Mouse (Mus musculus) layer of hippocampus, adult 9-11 months (tissue): Measurements from ENCODE around the gene Cmtr1.
A peak's percentile ranks its signal among the peaks of the same experiment; 100 is the strongest.
"Not testable (repeated sequence)": the region's sequence is repeated elsewhere in the genome, so short reads cannot be mapped to it uniquely, and the experiment has no call there.

Experiments
- DNase-seq: peaks from one replicate; pipeline ENCODE4 v3.0.0; 2022

Cmtr1 gene

GRCm38 (mm10) chr17:29660076-29660761 lies at the start of gene Cmtr1:
TSS of gene Cmtr1 (plus strand) at chr17:29660595.
- peak; percentile 93 for DNase-seq

DNA sequence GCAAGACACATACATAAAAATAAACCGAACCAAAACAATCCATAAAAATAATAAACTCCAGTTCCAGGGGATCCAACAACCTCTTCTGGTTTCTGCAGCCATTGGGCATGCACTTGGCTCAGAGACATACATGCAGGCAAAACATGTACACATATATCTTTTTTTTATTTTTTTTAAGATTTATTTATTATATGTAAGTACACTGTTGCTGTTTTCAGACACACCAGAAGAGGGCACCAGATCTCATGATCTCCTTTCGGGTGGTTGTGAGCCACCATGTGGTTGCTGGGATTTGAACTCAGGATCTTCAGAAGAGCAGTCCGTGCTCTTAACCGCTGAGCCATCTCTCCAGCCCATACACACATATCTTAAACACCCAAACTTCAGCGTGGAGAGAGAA lies 46.9 kb upstream of the Cmtr1 start:
- not testable (repeated sequence) for DNase-seq

GRCm38 (mm10) chr17:29614115-29615023 lies 46.0 kb upstream of the Cmtr1 start, which contains the start of the genes Rnf8 and Gm28043:
TSS of gene Rnf8 (plus strand) at chr17:29614790.
TSS of gene Gm28043 (plus strand) at chr17:29614876.
- DNase-seq, result peak; percentile 95

DNA sequence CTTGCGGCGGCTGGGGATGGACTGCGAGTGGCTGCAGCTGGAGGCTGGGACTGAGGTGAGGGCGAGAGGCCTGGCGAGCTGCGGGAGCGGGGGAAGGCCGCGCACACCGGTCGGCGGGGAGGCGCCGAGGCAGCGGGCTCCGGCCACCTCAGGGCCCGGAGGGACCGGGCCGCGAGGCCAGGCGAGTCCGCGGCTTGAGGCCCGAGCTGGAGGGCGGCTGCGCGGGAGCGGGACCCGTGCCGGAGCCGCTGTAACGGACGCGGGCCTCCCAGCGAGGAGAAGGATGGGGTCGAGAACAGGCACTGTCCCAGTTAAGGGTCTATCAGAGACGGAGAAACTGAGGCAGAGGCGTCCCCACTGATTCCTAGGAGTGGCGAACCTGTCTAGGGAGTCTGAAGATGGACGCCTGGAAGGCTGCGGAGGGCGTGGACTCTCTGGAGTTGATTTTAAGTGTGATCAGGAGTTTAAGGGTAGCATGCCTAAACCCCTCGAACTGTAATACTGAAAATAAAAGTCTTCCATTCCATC lies 45.3 kb upstream of the Cmtr1 start:
- DNase-seq, result no peak

DNA sequence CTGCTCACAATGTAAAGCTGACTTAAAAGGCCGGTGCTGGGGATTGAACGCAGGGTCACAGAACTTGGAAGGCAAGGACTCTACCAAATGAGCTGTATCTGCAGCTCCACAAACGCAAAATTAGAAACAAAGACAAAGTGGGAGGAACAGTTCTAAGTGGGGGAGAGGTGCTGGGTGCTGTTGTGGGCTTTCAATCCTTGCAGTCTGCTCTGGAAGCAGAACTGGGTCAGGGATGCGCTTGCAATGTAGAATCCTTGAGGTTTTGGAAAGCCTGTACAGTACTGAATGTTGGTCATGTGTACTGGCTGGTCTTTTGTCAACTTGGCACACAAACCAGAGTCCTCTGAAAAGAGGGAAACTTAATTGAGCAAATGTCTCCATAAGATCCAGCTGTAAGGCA lies 44.8 kb upstream of the Cmtr1 start:
- DNase-seq, result no peak

GRCm38 (mm10) chr17:29619231-29619630 lies 41.2 kb upstream of the Cmtr1 start:
- no peak for DNase-seq

DNA sequence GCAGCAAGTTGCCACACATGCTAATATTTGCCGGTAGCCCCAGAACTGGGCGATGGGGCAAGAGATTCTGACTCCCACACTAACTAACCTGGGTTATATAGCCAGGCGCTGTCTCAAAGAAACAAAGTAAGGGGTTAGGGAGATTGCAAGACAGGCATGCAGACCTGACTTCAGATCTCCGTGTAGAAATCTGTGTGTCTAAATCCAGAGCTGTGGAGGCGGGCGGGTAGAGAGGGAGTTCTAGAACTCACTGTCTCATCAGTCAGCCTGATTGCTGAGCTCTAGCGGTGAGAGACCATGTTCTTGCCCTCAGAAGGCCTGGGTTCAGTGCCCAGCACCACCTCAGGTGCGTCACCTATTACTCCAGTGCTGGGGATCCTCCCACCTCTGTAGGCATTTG lies 36.9 kb upstream of the Cmtr1 start:
- no peak for DNase-seq

GRCm38 (mm10) chr17:29627285-29627684 lies 33.1 kb upstream of the Cmtr1 start:
- DNase-seq, result no peak

DNA sequence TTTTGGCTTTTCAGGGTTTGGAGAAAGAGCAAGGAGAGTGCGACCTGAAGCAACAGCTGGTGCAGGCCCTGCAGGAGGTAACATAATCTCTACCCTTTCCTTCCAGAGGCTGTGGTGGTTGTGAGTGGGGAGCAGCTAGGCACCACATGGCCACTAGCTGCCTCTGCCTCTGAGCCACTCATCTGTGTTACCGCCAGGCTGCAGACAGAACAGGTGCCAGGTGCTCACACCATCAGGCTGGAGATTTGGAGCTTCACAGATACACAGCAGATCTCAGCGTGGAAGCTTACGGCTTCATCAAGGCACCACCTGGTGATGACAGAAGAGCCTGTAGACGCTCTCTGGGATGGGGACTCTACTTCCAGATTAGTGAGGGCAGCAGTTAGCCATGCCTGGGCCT lies 31.4 kb upstream of the Cmtr1 start:
- peak; percentile 43 for DNase-seq

DNA sequence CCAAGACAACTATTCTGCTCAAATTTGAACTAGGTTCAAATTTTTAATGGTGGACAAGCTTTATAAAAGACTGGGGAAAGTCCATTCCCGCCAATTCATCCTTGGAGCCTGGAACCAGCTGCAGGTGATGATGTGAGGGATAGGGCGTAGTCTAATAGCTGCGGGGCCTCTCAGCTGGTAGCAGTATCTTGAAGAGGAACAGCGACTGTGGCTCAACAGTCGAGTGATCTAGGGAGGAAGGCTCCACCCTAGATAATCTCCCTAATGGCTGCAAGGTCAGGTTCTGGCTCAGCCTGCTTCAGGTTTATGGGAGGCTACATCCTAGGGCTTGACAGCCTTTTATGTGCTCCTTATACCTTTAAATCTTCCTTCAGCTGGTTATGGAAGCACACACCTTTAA lies 30.8 kb upstream of the Cmtr1 start:
- DNase-seq, result no peak

DNA sequence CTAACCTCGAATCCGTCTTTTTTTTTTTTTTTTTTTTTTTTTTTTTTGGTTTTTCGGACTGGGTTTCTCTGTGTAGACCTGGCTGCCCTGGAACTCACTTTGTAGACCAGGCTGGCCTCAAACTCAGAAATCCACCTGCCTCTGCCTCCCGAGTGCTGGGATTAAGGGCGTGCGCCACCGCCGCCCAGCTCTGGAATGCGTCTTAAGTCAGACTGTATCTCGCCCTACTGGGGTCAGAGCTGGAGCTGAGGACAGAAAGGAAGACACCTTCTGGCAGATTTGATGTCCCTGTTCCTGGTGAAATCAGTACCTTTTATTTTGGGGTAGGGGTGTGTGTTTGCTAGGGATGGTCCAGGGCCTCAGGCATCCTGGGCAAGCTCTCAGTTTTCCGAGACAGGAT lies 28.1 kb upstream of the Cmtr1 start:
- DNase-seq, result no peak

GRCm38 (mm10) chr17:29635492-29635891 lies 24.9 kb upstream of the Cmtr1 start:
- peak; percentile 55 for DNase-seq

DNA sequence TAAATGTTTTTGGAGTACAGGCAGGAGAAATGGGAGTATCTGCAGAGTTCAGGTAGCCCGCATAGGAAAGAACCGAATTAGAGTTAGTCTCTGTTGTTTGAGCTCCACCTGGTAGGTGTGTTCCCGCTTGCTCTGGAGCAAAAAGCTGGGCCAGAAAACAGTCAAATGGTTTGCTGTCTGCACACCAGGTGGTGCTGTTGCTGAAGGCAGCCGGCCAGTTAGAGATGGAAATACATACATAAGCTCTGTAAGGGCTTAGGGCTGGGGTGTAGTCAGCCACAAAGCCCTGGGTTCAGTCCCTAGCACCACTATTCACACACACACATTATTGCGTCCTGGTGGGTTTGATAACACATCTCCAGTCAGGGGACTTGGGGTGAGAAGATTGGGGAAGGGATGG lies 24.3 kb upstream of the Cmtr1 start:
- DNase-seq, result no peak

- DNase-seq, result no peak
Observed at GRCm38 (mm10) chr17:29637377-29637776, 23.0 kb upstream of the Cmtr1 start.

GRCm38 (mm10) chr17:29637895-29638294 lies 22.5 kb upstream of the Cmtr1 start:
- DNase-seq, result no peak

GRCm38 (mm10) chr17:29640971-29641370 lies 19.4 kb upstream of the Cmtr1 start:
- no peak for DNase-seq

DNA sequence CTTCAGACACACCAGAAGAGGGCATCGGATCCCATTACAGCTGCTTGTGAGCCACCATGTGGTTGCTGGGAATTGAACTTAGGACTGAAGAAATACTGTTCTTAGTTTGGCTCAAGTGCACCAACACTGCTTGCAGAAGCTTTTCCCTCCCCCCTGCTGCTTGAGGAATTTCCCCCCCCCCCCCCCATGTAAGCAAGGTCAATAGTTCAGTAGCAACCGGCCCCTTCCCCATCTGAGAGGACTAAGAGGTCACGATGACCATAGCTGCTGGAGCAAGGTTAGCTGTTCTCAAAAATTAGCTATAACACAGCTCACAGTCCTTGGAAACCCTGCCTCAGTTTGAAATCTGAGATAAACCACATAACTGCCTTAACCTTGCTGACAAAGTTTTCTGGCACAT lies 18.2 kb upstream of the Cmtr1 start:
- no peak for DNase-seq

GRCm38 (mm10) chr17:29658249-29658648 lies 2.1 kb upstream of the Cmtr1 start:
- no peak for DNase-seq

GRCm38 (mm10) chr17:29660762-29661391 lies 482 bp downstream of the Cmtr1 start:
- DNase-seq, result no peak

- DNase-seq, result no peak
Observed at GRCm38 (mm10) chr17:29662145-29662544, 1.8 kb downstream of the Cmtr1 start.

DNA sequence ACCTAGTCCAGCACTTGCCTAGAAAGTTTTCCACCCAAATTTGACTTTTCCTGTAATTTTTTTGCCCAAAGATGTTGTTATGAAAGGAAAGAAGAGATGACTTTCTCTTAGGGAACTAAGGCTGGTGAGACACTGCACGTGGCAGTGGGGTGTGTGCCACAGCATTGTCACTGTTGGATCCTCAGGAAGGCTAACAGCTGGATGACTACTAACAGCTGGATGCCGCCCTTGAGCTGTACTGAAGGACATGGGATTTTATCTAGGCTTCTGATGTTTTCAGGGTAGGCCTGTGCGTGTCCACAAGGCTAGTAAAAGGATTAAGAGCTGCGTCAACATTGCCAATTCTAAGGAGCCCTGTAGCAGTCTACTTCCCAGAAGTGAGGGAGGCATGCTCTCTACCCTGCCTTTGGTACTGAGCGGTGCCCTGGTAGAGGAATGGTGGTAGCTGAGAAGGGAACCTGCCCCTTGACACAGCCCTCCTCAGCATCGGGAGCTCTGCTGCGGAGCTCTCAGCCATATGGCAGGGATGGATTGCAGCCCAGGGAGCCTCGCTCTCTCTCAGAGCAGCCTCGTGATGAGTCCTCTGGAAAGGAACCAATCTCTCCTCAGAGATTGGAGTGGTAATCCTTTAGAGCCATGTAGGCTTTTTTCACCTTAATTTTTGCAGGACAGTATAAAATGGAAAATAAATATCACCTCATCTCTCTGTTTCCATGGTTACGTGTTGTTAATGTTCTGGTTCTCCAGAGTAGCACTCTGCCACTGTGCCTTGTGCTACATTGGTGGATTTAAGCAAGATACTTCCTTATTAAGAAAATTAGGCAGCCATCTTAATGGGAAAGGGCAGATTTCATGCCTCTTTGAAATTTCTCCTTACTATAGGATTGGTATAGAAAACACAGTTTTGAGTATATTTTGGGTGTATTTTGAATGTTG lies 7.9 kb downstream of the Cmtr1 start:
- peak; percentile 56 for DNase-seq

DNA sequence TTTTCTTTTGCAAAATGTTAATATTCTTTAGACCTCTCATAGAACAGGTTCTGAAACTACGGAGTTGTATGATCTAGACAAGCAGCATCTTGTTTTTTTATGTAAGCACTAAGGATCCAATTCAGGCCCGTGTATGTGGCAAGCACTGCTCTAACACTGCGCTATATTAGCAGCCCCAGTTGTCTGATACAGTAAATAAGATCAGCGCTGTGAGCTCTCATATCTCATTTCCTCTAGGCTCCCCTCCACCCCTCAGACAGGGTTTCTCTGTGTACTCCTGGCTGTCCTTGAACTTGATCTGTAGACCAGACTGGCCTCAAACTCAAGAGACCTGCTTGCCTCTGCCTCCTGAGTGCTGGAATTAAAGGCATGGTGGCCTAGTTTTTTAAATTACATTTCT lies 8.6 kb downstream of the Cmtr1 start:
- no peak for DNase-seq
